Mouse (Mus musculus) WW6 (cell line): ENCODE data around the gene Ksr1.

Source experiments
- DNase-seq: peaks from one replicate; pipeline ENCODE4 v3.0.0-alpha.2; 2013; ENCODE audit warnings: low read depth, low spot score

Gene Ksr1

DNA sequence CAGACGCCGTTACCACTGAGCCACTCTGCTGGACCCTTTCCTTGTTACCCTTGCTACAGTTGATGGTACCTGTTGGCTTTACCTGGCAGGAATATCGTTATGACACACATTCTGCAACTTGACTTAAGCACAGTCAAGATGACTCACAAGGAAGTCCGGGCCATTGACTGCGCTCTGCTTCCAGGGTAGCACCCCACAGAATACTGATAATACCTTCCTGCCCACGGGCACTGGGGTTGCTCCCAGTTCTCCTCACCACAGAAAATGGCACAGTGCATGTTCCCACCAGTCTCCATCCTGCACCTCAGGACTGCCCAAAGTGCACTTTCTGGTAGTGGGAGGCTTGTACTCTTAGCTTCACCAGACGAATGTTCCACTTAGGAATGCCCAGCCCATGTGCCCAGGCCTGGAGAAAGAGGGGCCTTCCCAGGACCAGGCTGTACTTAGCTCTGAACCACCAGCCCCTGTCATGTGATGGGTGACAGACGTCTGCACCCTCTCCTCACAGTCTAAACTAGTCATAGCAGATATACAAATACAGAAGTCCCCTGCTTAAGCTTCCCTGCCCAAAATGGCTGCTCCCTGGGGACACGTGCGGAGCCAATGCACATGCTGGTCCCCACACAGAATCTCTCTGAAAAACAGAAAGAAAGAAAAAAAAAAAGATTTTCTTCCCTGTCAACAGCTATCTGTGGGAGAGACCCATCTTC lies 52.1 kb downstream of the Ksr1 start:
- DNase-seq, result no peak

DNA sequence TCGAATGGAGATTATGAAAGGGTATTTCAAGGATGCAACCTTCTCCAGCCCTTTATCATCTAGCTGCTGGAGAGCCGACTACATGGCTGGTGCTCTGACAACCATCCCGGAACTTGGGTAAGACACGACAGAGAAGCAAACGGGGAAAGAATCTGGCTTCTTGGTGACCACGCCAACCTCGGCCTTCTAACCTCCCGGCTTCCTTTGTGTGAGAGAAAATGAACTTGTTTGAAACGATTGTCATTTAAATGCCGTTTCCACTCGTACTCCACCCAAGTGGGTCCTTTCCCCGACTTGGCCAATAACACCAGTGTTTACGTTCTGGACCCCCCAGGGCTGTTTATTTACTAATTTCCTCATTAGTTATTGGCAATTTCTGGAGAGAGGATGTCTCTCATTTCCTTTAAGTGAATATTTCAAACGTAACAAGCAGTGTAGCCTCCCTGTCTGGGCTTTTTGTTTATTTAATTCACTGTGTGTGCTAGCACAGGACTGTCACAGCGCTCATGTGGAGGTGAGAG lies 52.8 kb downstream of the Ksr1 start:
- DNase-seq, result no peak

DNA sequence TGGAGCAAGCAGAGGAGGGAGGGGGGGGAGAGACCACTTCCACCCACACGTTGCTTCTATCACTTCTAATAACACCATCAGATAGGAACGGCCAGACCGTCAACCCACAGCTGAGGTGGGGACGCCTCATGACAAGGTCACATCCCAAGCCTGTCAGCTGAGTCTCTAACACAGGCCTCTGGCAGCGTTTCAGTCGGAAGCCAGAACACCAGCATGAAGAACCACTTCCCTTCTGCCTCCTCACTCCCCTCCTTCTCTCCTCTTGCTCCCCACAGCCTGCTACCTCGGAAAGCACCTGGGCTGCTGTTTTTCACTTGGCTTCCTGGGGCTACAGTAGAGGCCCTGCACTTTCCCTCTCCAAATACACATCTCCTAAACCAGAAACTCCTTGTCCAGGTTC lies 53.4 kb downstream of the Ksr1 start:
- DNase-seq, result no peak

DNA sequence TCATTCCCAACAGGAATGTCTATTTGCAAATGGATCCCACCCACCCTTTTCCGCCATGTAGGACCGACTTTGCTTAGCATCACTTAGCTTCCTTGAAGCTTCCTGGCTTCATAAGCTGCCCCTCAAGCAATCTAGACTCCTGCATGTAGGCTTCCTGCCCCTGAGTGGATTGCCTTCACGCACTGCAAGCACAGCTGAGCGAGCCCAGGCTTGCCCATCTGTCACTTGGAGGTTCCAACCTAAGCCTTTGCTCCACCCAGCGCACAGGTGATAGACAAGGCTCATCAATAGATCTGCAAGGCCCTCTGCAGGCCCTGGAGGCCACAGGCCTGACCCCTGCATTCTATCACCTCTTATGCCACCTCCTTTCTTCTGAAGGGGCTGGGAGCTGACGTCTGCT lies 54.0 kb downstream of the Ksr1 start:
- DNase-seq, result no peak

DNA sequence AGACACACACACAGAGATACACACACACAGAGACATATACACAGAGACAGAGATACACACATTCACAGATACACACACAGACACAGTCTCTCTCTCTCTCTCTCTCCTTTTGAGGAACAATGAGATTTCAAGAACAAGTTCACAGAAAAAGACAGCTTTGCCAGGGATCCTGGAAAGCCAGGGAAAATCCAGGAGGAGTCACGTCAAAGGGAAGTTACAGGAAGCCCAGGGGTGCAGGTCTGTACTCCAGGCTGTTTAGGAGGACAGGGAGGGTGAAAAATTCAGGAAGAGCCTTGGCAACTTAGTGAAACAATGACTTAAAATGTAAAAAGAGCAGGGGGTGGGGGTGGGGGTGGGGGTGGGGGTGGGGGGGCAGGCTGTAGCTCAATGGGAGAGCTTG lies 56.5 kb downstream of the Ksr1 start:
- DNase-seq, result no peak

DNA sequence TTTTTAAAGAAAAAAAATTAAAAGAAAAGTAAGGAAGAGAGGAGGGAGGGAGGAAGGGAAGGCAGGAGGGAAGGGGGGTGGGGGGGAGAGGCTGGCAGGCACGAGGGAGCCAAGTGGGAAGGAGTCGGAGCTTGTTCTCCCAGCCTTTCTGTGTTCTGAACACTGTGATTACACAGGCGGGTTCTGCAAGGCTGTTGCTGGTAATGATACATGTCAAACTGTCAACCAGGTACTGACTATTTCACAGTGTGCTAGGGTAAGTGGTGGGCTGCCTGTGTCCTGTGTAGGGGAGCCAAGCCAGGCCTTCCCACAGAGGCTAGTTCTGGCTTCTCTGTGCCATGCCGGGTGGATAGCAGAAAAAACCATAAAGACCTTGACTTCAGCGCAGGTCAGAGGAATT lies 57.2 kb downstream of the Ksr1 start:
- no peak for DNase-seq

DNA sequence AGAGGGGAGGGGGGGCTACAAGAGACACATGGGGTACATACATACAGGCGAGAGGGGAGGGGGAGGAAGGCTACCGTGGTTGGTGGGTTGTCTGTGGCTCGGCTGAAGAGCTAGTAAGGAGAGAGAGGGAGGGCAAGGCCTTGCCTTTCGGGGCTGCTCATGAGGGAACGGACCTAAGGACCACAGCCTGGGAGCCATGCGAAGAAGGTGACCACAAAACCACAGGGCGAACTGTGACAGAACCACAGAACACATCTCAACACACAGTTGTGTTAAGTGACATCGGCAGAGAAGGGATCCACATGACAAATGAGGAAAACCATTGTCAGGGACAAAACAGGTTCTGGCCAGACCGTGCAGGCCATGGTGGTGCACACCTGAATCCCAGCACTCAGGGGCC lies 57.9 kb downstream of the Ksr1 start:
- no peak for DNase-seq

DNA sequence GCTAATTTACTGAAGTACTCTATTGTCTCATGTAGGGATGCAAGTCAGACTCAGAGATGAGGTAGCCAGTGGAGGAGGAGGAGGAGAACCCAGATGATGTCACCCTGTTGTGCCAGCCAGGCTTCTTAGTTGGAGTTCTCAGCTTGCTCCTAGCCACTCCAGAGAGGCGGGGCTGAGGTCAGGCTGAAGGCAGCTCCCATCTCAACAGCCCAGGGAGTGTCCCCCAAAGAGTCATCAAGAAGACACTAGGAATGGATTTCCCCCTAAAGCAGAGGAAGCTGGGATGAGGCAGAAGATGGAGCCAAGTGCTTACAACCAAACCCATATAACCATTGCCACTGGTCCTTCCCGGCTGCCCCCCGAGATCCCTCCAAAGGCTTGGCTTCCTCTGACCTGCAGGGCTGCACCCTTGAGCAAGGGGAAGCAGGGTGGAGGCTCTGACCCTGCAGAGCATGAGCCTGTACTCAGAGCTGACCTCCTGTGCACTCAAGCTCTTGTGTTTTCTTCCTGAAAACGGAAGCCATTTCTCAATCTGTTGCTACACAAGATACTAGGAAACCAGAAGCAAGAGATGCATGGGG lies 58.4 kb downstream of the Ksr1 start:
- DNase-seq, result no peak

DNA sequence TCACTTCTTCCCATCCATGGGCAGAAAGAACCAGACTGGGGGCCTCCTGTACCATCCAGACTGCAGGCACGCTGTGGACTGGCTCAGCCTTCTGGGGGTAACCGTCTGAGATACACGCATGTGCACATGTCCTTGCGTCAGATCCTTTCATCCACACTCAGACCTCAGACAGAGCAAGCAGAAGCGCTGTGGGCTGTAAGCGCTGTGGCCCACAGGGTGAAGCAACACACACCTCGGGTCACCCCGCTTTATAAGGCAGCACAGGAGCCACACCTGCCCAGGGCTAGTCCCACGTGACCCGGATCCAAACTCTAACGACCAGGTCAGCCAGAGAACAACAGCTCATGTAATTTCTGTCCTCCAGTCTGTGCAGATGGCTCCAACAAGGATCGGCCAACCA lies 59.4 kb downstream of the Ksr1 start:
- DNase-seq, result no peak

DNA sequence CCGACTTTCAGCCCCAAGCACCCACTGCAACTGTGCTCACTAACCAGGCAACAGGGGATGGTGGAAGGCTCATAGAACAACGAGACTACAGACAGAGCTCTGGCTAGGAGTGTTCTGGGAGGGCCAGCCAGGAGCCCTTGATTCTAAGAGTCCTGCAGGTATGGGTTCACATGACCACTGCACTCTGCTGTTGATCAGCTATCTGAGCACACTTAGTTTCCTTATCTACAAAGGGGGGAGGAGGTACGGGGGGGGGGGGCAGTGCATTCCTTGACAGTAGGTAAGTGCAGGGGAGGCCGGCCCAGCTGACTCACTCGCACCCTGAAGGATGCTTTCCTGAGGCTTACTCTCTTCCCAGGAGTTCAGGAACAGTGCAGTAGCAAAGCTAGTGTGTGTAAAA lies 61.1 kb downstream of the Ksr1 start:
- no peak for DNase-seq

DNA sequence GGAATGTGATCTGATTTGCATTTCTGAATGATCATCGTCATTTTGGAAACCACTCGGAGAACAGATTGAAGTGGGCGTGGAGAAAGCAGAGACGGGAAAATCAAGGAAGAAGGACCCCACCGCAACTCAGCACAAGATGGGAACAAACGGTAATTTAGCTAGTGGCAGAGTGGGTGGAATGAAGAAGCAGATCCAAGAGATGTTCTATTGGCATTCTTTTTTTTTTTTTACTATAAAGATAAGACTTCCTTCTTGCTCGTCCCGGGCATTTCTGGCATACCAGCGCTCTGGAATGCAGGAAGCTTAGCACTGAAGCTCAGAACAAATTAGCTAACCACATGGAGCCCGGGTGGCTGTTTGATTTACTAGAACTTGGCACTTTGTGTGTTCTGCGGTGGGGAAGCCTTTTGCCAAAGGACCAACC lies 63.2 kb downstream of the Ksr1 start:
- DNase-seq, result no peak

DNA sequence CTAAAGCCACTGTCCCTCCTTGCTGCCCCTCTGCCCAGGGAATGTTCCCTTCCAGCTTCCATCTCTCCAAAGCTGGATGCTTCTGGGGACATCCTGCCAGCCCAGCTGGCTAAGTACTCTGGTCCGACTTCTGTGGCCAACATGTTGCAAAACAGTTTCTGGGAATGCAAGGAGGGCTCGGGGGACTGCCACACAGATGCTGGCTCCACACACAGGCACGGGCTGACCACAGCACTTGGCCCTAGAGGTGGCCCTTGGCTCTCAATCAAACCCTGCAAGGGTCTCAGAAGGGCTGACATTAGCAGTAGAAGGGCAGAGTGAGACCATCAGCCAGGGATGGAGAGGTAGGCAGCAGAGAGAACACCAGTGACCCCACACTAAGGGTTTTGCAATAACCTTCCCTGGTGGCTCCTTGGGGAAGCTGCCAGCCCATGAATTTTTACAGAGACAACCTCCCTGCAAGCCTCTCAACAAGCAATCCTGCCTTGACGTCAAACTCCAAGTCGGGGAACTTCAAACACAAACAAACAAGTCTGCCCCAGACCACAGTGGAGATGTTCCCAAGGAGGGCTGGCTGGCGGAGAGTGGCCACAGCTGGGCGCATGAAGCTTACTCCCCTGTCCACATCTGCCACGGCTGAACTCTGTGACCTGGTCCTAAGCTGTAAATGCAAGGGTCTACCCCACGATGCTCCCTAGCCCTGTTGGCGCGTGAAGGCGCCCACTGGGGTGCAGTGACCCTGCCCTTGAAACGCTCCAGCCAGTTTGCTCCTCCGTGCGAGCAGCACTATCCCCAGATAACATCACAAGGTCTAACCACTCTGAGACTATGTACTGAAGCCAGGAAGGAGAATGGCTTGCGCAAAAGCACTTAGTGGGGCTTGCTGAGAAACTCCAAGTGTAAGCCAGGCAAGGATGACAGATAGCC lies 65.0 kb downstream of the Ksr1 start:
- no peak for DNase-seq

DNA sequence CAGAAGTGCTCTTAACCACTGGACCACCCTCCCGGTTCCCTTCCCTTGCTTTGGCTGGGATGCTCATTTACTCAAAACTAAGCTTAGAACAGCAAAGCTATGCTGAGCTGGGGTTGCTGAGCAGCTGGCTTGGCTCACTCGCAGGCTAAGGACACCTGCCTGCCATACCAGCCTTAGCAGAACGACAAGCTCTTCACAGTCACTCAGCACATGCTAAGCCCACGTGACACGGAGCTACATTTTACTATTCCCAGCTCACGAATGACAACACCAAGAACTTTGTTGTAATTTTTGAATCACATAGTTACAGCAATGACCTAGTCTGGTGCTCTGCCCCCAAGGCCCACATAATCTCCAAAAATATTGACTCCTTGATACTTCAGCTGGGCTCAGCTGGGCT lies 66.1 kb downstream of the Ksr1 start:
- no peak for DNase-seq

DNA sequence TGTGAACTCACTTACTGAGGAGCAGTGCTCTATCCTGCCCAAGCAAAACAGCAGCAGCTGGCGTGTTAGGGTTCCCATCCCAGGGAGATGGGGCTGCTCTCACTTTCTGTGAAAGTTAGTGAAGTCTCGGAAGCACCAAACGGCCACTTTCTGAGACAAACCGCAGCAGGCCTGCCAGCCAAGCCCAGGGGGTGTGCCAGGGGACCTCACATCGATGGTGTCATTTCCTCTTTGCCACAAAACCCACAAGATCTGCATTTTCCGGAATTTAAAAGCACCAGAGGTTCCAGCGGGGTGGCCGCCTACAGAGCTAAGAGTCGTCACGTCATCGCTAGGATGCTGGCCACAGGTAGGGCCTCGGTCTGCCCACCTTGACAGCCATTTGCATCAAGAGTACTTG lies 69.7 kb downstream of the Ksr1 start:
- no peak for DNase-seq

DNA sequence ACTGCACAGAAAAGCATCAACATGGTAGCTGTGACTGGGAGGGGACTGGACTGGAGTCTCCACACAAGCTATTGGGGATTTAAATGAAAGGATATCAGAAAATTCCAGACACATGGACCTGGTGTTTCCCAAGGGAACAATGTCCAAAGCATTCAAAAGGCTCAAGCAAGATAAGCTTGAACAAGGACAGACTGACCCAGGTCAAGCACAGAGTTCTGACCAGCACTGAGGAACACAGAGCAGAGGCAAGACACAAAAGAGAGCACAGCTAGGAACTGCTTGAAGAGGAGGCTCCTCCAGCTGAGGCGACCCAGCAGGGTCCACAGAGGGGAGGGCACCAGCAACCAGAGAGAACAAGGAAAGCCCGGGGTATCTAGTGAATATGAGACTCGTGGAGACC lies 71.2 kb downstream of the Ksr1 start:
- DNase-seq, result no peak

DNA sequence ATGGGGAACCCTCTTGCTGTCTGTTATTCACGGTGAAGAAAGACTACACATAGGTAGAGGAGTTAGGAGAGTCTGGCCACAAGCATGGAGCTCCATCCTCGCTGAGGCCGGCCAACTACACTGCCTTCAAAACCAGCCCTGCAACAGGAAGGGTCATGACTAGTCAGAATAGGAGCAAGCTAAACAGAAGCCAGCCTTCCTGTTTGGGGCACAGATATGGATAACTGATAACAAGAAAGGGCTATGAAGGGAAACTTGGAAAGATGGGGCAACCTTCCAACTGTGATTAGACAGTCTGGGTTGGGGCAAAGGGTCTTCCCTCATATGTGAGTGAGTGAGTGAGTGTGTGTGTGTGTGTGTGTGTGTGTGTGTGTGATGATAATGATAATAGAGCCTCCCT lies 71.6 kb downstream of the Ksr1 start:
- no peak for DNase-seq

DNA sequence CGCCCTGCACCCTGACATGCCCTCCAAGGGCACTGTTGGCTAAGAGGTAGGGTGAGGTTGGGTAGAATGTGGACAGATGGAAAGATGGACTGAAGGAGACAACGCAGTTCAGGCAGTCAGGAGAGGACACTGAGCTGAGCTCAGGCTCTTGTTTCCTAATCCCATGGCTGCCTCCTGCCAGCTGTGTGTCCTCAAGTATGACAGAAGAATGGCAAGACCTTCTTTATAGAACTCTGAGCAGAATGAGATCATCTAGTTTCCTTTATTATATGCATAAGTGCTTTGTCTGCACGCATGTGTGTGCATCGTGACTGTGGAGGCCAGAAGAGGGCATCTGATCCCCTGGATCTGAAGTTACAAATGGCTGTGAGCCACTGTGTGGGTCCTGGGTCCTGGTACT lies 72.6 kb downstream of the Ksr1 start:
- no peak for DNase-seq

DNA sequence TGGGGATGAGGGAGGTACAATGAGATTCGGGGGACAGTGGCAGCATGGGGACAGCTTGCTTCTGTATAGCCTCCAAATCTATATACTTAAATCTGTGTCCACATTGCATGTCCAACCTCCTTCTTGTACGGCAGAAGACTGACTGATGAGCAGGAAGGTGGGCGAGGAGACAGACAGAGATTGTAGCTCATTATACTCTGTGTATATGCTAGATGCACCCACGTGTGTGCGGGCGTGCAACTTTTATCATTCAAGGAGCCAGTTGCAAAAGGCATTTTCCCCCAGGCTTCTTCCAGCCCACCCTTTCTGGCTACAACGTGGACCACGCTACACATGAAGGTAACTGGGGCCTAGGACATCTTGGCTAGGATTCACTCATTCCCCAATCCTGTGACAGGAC lies 74.1 kb downstream of the Ksr1 start:
- no peak for DNase-seq

DNA sequence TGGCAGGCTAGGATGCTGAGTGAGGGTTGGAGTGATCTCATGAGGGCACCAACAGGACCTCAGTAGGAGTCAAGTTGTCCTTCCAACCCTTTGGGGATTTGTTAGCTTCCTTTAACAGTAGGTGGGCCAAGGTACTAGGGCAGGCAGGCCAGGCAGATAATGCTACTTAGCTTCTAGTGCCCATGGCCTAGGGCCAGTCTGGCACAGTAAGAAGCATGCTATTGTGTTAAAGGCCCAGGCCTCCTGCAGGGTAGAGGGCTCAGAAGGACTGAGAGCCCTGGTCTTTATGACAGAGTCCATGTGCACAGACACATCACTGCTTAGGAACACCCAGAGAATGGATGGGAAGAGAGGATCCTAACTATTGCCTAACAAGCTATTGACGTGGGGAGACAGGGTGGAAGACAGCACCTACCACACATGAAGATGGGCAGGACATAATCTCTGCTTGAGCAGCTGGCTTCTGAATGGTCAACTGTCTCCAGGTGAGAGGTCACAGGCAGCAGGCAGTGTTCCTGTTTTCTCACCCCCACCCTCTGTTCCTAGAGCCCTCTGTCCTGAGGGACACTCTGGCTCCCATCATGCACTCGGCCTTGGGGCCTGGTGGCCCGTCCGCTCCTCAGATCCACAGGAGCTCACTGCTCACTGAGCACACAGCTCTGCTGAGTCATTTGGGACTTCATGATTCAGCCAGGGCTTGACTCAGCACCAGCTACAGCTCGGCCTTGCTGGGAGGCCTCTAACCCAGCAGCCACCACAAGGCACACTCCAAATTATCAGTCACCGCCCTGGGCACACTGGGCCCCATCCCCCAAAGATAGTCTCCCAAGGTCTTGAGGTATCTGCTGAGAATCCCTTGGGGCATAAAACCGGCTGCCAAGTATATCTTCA lies 74.9 kb downstream of the Ksr1 start:
- DNase-seq, result no peak

DNA sequence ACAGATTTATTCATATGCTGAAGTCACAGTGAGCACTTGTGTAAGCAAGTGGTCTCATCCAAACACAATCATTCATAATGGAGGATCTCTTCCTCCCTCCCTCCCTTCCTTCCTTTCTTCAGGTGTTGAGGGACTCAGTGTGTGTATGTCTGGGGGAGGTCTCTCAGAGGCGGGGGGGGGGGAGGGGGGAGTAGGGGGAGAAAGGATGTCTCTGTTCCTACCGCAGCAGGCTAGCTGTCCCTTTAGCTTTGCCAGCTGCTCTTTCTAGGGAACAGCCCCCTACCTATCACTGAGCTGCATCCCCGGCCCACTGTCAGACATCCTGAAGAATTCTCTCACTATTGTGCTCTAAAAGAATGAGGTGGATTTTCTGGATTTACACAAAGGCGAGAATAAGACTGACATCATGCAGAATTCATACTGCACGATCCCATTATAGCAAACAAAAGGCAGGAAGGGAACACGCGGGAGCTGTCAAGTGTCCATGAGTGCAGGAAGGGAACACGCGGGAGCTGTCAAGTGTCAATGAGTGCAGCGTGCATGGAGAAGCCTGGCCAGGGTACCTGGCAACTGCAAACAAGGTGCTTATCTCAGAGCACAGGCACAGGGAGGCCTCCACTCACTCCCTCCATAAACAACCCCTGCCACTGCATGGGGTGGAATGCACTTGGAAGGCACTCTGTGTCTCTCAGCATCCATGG lies 76.6 kb downstream of the Ksr1 start:
- DNase-seq, result no peak

DNA sequence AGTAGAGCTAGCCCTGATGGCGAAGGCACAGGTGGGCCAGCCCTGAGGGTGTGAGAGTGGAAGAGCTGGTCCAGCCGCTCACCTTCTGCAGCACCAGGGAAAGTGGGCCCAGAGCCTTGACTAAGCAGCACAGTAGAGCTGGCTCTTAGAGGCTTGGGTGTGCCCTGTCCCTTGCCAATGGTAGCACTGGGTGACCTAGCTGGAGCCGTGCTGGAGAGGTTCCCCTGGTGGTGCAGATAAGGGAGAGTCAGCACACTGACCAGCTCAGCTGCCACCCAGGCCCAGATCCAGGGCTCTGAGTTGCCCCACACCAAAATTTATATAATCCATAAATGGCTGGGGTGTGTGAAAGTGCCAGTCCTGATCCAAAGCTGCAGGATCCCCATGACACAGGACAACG lies 79.0 kb downstream of the Ksr1 start:
- DNase-seq, result no peak
